Mouse (Mus musculus) hindbrain, embryonic 14.5 days (tissue): Measurements from ENCODE around the gene Olfr874. TPM values are rescaled to one million over a fixed set of nuclear protein-coding genes. Genes with fewer than 3 reads are reported as not detected.
"Not testable (repeated sequence)": the region's sequence is repeated elsewhere in the genome, so short reads cannot be mapped to it uniquely, and the experiment has no call there.

Experiments used
- ATAC-seq: fragments of 200-750 bp; cut with Nextera tagmentation; 2 replicates; pipeline ENCODE4 v1.8.0; 2017; ENCODE audit warnings: moderate number of reproducible peaks, mild to moderate bottlenecking, moderate TSS enrichment, moderate library complexity; ENCODE audit not compliant: low FRiP score
- DNase-seq: peaks from one replicate; pipeline ENCODE4 v3.0.0-alpha.2; 2015; ENCODE audit warnings: low spot score
- H3K27ac ChIP-seq: fragments of 300-500 bp; sonication (generic); 2 replicates; pipeline ENCODE4 v1.5.1; 2014; ENCODE audit warnings: mild to moderate bottlenecking, moderate library complexity
- H3K27me3 ChIP-seq: fragments of 300-500 bp; sonication (generic); 2 replicates; pipeline ENCODE4 v1.6.1; 2014; ENCODE audit warnings: mild to moderate bottlenecking, low read length, mixed read lengths; ENCODE audit not compliant: control insufficient read depth, insufficient read depth
- H3K36me3 ChIP-seq: fragments of 300-500 bp; sonication (generic); replicated peaks from 2 replicates; pipeline ENCODE4 v1.6.1; 2014; ENCODE audit not compliant: control insufficient read depth, insufficient read depth
- H3K4me1 ChIP-seq: fragments of 300-500 bp; sonication (generic); replicated peaks from 2 replicates; pipeline ENCODE4 v1.6.1; 2014; ENCODE audit warnings: antibody characterized with exemption, low read length, mixed read lengths; ENCODE audit not compliant: control insufficient read depth, insufficient read depth
- H3K4me2 ChIP-seq: fragments of 300-500 bp; sonication (generic); replicated peaks from 2 replicates; pipeline ENCODE4 v1.6.1; 2014; ENCODE audit warnings: mild to moderate bottlenecking, moderate library complexity
- H3K4me3 ChIP-seq: fragments of 300-500 bp; sonication (generic); replicated peaks from 2 replicates; pipeline ENCODE4 v1.5.1; 2014; ENCODE audit warnings: mild to moderate bottlenecking, low read length
- H3K9ac ChIP-seq: fragments of 300-500 bp; sonication (generic); 2 replicates; pipeline ENCODE4 v1.6.1; 2014
- H3K9me3 ChIP-seq: fragments of 300-500 bp; sonication (generic); 2 replicates; pipeline ENCODE4 v1.6.1; 2016; ENCODE audit warnings: low read length; ENCODE audit not compliant: control insufficient read depth
- WGBS: fragments of 180-500 bp; shearing (Covaris S2); extraction: QIAGEN DNeasy Blood & Tissue Kit; methylation state at CpG from one replicate; pipeline ENCODE4 v1.1.7; 2014; 5-methylcytosine and 5-hydroxymethylcytosine counted together
- polyA plus RNA-seq: library from polyadenylated mRNA; unstranded; fragments of >200 nt; fragmentation: Nextera tagmentation; extraction: Ambion mirVana; gene quantifications from 2 replicates; pipeline ENCODE4 v1.2.1, GENCODE M21; 2014

The Olfr874 gene
- polyA plus RNA-seq, 1 experiment from 2014 or later: not detected

DNA sequence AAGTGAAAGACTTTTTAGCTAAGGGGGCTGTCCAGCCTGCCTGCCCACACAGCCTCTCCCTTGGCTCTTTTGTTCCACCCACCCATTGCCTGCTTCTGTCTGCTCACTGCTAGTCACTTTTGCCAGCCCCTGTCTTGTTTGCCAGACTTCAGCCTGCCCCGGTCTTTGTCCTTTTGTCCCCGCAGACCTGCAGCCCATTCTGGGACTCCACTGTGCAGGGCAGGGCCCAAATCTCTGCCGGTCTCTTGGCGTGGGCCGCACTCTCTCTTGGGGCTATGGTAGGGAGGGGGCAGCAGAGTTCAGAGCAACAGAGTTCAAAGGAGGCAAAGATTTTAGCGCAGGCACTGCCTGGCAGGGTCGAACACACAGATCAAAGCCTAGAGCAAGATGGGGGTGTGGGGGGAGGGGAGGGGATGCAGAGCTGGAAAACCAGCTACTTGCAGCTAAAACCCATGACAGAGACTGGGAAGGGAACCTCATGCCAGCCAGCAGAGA lies 37.9 kb downstream of the Olfr874 start:
- no peaks in the 10 kb centered on the region for H3K9me3 ChIP-seq
- peak; percentile 43 for DNase-seq
- H3K4me1 ChIP-seq: peaks cover 7% of the 10 kb centered on the region; the same call in 1 of the 2 replicates
- WGBS: under 1% methylated on average over 7 of the region's 7 CpGs
- peak overlapping the region; percentile 27 for H3K4me3 ChIP-seq
- peak overlapping the region; percentile 54; the same call in 1 of the 2 replicates for H3K9ac ChIP-seq
- peak overlapping the region; percentile 56 for H3K4me2 ChIP-seq
- no peaks in the 10 kb centered on the region for H3K27me3 ChIP-seq
- ATAC-seq: peak; percentile 94
- H3K36me3 ChIP-seq: no peaks in the 10 kb centered on the region
- H3K27ac ChIP-seq: peak overlapping the region; percentile 68

- H3K9ac ChIP-seq: not testable (repeated sequence)
Observed at GRCm38 (mm10) chr9:37783394-37784387, 38.8 kb downstream of the Olfr874 start.

GRCm38 (mm10) chr9:37786411-37786810 lies 41.5 kb downstream of the Olfr874 start:
- Histone ChIP-seq H3K9ac (no peak overlapping the region), H3K4me1 (peaks cover 7% of the 10 kb centered on the region; the same call in 1 of the 2 replicates), H3K27me3 (no peaks in the 10 kb centered on the region), H3K4me2 (no peak overlapping the region), H3K27ac (no peak overlapping the region), H3K36me3 (no peaks in the 10 kb centered on the region), H3K9me3 (no peaks in the 10 kb centered on the region), H3K4me3 (no peak overlapping the region)
- WGBS: 83% methylated on average over 2 of the region's 2 CpGs
- no peak for ATAC-seq
- no peak for DNase-seq

More at GRCm38 (mm10) chr9:37783394-37784387, 38.8 kb downstream of the Olfr874 start:
- H3K36me3 ChIP-seq, H3K4me3 ChIP-seq, H3K27me3 ChIP-seq, H3K9me3 ChIP-seq, H3K4me1 ChIP-seq, DNase-seq: not testable (repeated sequence)
- peak; percentile 39; the same call in 1 of the 2 replicates for ATAC-seq
- Histone ChIP-seq H3K27ac (peak overlapping the region; percentile 68; the same call in 1 of the 2 replicates), H3K4me2 (peak overlapping the region; percentile 56)
- WGBS: 58% methylated on average over 11 of the region's 15 CpGs

Other genes starting within 250 kb of the Olfr874 start
- 48.3 and 49.3 TPM in 2 replicates for gene Esam, start 217.0 kb upstream of the Olfr874 start, polyA plus RNA-seq
- gene Vsig2, start 205.9 kb upstream of the Olfr874 start, polyA plus RNA-seq: 0.42 and 1.1 TPM in 2 replicates
- gene Nrgn, start 192.2 kb upstream of the Olfr874 start, polyA plus RNA-seq: 3.4 and 3.8 TPM in 2 replicates
- 14.2 and 14.3 TPM in 2 replicates for gene Siae, start 189.4 kb upstream of the Olfr874 start, polyA plus RNA-seq
- 10.2 and 14.1 TPM in 2 replicates for gene Spa17, start 131.4 kb upstream of the Olfr874 start, polyA plus RNA-seq
- gene Tbrg1, start 87.8 kb upstream of the Olfr874 start, polyA plus RNA-seq: 91.3 and 91.5 TPM in 2 replicates
- 0.09 TPM in 1 of 2 replicates, not detected in the other for gene Panx3, start 75.9 kb upstream of the Olfr874 start, polyA plus RNA-seq
- gene Olfr160, start 28.9 kb upstream of the Olfr874 start, polyA plus RNA-seq: not detected in 2 replicates
- not detected in 2 replicates for gene Olfr875, start 26.8 kb downstream of the Olfr874 start, polyA plus RNA-seq
- not detected in 2 replicates for gene Olfr876, start 57.9 kb downstream of the Olfr874 start, polyA plus RNA-seq
- gene Olfr877, start 109.2 kb downstream of the Olfr874 start, polyA plus RNA-seq: not detected in 2 replicates
- not detected in 2 replicates for gene Olfr145, start 151.6 kb downstream of the Olfr874 start, polyA plus RNA-seq
- gene Olfr878, start 172.7 kb downstream of the Olfr874 start, polyA plus RNA-seq: not detected in 2 replicates
- gene Olfr881, start 246.7 kb downstream of the Olfr874 start, polyA plus RNA-seq: not detected in 2 replicates